Mouse (Mus musculus) subcutaneous adipose tissue, adult 2 months (tissue): ENCODE measurements around the gene Foxb2. TPM values are rescaled to one million over a fixed set of nuclear protein-coding genes. Genes with fewer than 3 reads are reported as not detected.

Experiments
- polyA plus RNA-seq: library from polyadenylated mRNA; depleted of rRNA; stranded (reverse); fragments of >200 nt; gene quantifications from 2 replicates; pipeline ENCODE4 v1.2.3, GENCODE M21; 2012; ENCODE audit warnings: low replicate concordance; rRNA removed

Foxb2 gene
- polyA plus RNA-seq = not detected in 2 replicates

GRCm38 (mm10) chr19:16873221-16873861 is at the start of gene Foxb2:
TSS of gene Foxb2 (minus strand) at chr19:16873805.

Other genes with a start within 250 kb of the Foxb2 start
- gene Vps13a, start 92.9 kb downstream of the Foxb2 start, polyA plus RNA-seq = 3.6 and 5.7 TPM in 2 replicates
- 4.6 and 11.1 TPM in 2 replicates for gene Prune2, start 82.3 kb upstream of the Foxb2 start, polyA plus RNA-seq